Mouse (Mus musculus) spleen, adult 2 months (tissue): ENCODE results near the gene Cysrt1.

ENCODE experiments used
- CTCF ChIP-seq: fragments of 200-500 bp; IDR thresholded peaks from 2 replicates; pipeline ENCODE4 v1.5.1; 2011; ENCODE audit warnings: mild to moderate bottlenecking, inconsistent platforms; ENCODE audit not compliant: insufficient read depth, insufficient read length, insufficient replicate concordance; ENCODE audit errors: extremely low read depth
- POLR2A ChIP-seq: fragments of 200-500 bp; IDR thresholded peaks from 2 replicates; pipeline ENCODE4 v1.6.1; 2011; ENCODE audit warnings: low read depth, low read length, inconsistent platforms

DNA sequence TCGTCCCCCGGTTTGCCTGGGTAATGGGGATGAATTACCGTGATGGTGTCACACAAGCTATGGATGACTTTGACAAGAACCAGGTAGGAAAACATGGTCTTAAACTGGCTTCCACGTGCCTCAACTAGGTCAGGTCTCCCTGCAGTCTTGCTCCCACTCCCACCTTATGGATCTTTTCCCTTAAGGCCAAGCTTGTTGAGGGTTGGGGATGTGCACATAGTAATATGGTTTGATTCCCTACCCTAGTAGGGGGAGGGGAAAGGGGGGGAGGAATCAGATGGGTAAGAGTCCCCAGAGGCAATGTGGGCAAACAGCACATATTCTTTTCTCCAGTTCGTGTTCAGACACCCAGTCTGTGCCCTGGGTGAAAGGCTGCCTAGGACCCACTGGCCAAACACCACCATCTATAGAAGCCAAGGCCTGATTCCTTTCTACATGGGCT, 20.9 kb downstream of the Cysrt1 start:
- TF ChIP-seq CTCF (no peak), POLR2A (no peak)
